Mouse (Mus musculus): ENCODE results near the gene Ugt1a6b.

Ugt1a6b gene

DNA sequence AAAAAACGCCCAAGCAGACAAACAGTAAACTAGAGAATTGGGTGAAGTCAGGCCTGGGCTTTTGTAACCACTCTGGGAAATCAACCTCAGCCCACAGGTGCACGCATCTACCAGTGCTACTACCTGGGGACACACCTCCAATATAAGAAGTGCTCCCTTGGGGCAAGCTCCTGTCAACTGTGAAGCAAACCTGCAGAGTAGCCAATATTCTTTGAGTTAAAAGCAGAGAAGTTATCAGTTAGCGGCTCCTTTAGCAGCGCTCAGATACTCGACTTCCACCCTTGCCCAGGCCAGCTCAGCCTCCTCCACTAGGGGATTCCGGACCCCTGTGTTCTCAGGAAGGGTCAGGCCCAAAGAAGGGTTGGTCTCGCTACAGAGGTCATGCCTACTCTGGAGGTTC lies 158.7 kb downstream of the Ugt1a6b start:
- DNase-seq (ENCODE audit: low read depth, low spot score) = no peak

DNA sequence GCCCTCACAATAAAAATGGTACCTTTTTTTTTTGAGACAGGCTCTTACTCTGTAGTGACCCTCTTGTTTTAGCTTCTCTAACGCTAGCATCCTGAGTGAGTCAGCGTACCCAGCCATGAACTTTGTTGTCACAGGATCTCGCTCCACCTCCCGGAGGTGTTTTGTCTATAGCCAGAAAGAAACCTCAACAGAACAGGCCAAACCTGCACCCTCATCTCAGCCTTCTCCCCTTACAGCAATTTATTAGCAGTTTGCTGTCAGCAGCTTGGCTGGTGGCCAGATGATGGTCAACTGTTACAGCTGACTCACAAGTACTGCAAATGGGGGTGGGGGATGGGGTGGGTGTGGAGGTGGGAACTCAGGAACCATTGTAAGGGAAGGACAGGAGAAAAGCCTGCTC lies 159.2 kb downstream of the Ugt1a6b start:
- DNase-seq (ENCODE audit: low read depth, low spot score) = no peak

DNA sequence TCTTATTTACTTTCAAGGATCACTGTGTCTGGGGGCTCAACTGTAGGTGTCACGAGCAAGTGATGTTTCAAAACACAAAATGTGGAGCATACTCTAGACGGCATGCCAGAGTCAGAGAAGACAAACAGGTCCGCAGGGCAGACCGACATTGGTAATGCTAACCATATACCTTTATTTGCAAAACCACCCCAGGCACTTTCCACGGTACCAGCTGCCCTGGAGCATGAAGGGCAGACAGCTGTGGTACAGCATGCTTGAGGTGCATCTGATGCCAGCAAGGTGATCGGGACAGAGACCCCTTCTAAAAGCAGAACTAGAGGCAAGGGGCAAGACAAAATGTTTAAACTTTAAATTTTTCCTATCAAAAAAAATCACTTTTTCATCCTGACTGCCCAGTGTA lies 159.9 kb downstream of the Ugt1a6b start:
- no peak for DNase-seq (ENCODE audit: low read depth, low spot score)

DNA sequence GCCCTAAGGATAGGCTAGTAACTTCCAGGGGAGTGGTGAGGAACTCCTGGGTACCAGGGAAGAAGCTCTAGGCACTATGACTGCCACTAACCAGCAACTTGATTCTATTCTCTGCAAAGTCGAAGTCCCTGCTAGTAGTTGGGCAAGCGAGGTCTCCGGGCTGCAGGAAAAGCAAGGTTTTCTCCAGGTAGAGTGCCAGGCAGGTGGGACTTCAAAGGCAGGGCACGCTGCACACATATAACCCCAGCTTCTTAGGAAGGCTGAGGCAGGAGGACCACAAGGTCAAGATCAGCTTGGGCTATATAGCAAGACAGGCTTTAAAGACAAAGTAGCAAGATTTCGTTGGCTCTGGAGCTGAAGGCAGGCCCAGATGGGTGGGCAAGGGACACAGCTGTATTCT lies 160.7 kb downstream of the Ugt1a6b start:
- DNase-seq (ENCODE audit: low read depth, low spot score) = no peak

DNA sequence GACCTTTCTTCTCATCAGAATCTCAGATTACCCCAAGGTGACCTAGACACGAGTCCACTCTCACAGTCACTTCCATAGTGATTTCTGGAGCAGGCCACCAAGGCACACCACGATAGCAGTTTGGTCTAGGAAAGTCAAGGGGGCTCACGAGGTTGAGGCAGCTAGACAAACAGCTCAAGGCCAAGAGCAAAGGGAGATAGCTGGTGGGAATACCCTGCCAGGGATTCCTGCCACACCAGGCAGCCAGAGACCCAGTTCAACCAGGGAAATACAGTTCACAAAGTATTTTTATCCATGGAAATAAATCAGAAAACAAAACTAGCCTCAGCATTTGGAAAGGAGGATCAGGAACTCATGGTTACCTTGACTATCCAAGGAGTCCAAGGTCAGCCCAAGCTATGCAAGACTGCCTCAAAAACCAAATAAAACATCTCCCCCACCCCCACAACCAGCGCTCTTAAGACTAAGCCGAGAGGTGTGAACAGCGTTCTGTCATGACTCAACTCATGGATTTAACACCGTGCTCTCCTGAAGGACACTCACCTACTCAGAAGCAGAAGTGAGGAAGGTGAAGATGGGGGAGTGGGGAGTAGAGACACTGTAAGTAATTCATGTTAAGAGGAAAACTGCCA lies 161.3 kb downstream of the Ugt1a6b start:
- no peak for DNase-seq (ENCODE audit: low read depth, low spot score)

DNA sequence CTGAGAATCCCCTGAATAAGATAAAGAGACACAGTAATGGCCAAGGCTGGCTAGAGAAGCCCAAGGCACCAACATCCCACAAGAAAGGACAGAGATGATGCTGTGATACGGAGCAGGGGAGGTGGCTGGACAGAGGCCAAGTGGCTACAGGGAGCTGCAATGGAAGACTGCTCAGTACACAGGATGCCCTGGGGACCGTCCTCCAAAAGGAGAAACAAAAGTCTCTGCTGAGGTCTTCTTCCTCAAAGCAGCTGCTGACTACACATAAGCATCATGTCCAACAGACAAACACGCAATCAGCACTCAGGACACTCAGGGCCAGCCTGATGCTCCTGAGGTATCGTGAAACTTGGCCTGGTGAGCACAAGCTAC lies 161.8 kb downstream of the Ugt1a6b start:
- DNase-seq (ENCODE audit: low read depth, low spot score) = no peak

DNA sequence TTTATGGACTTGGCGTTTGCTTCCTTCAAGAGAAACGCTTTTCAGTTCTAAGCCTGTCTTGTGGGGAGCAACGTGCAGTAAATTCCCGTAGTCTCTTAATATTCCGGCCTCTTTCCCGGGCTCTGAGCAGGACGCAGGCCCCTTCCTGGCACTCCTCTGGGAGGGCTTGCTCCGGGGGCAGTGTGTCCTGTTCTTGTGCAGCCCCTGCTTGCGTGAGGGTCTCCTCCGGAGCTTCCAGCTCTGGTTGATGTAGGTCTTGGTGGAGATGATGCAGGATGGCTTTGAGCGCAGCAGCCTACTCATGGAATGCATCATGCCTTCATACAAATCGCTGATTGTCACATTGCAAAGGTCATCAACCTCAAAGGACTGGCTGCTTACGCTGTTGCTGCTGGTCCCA lies 163.1 kb downstream of the Ugt1a6b start:
- no peak for DNase-seq (ENCODE audit: low read depth, low spot score)

DNA sequence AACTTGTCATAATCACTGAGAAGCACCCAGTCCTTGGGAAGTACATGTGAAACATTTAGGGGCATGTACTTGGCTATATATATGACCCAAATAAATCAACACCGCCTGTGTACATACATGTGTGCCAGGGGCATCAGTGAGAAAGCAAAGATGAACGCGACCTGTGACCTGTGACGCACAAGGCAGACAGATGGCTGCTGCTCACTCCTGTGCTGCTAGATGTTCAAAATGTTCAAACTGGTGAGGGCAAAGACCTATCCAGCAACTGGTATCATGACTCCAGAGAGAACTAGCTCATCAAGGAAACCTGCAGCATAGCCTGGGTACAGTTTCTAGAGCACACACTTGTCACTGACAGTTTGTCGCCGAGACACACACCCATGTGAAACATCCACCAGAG lies 164.4 kb downstream of the Ugt1a6b start:
- no peak for DNase-seq (ENCODE audit: low read depth, low spot score)

DNA sequence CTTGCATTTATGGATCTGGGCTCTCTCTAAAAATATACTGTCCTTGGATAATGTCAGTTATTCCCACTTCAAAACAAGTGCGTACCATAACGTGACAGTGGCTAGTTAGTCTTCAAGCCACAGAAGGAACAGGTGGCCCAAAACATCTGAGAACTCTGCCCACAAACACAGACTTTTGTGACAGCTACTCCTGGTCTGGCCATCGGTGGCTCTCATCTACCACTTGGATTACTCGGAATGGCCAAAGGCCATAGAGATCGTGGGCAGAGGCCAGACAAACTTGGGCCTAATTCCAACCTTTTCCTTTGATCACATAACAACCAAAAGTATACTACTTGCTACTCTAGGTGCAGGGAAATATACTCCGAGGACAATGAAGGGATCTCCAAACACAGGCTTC lies 165.0 kb downstream of the Ugt1a6b start:
- DNase-seq (ENCODE audit: low read depth, low spot score) = no peak

Data from c-Kit-negative CD71-positive TER-119-positive erythroid progenitor cells, embryonic 14.5 days (primary cell).